Mouse (Mus musculus) heart, postnatal 0 days (tissue): Measurements from ENCODE around the gene Zzef1. TPM values are rescaled to one million over a fixed set of nuclear protein-coding genes. Genes with fewer than 3 reads are reported as not detected.

ENCODE experiments used
- ATAC-seq: fragments of 200-750 bp; cut with Nextera tagmentation; 2 replicates; pipeline ENCODE4 v1.8.0; 2017; ENCODE audit warnings: low read depth, moderate number of reproducible peaks, moderate library complexity; ENCODE audit not compliant: insufficient read depth
- DNase-seq: peaks from one replicate; pipeline ENCODE4 v3.0.0-alpha.2; 2016; ENCODE audit warnings: low spot score
- H3K27ac ChIP-seq: fragments of 300-500 bp; sonication (generic); 2 replicates; pipeline ENCODE4 v1.5.1; 2014; ENCODE audit warnings: low read depth, mild to moderate bottlenecking
- H3K27me3 ChIP-seq: fragments of 300-500 bp; sonication (generic); 2 replicates; pipeline ENCODE4 v1.6.1; 2014; ENCODE audit warnings: low read length, mixed read lengths; ENCODE audit not compliant: control insufficient read depth, insufficient read depth
- H3K36me3 ChIP-seq: fragments of 300-500 bp; sonication (generic); replicated peaks from 2 replicates; pipeline ENCODE4 v1.6.1; 2014; ENCODE audit warnings: low read length, mixed read lengths; ENCODE audit not compliant: control insufficient read depth, insufficient read depth
- H3K4me1 ChIP-seq: fragments of 300-500 bp; sonication (generic); 2 replicates; pipeline ENCODE4 v1.6.1; 2014; ENCODE audit warnings: antibody characterized with exemption; ENCODE audit not compliant: control insufficient read depth, insufficient read depth
- H3K4me2 ChIP-seq: fragments of 300-500 bp; sonication (generic); 2 replicates; pipeline ENCODE4 v1.6.1; 2014; ENCODE audit warnings: low read depth, mild to moderate bottlenecking, low read length, moderate library complexity
- H3K4me3 ChIP-seq: fragments of 300-500 bp; sonication (generic); 2 replicates; pipeline ENCODE4 v1.5.1; 2014; ENCODE audit warnings: low read depth, low read length
- H3K9ac ChIP-seq: fragments of 300-500 bp; sonication (generic); replicated peaks from 2 replicates; pipeline ENCODE4 v1.6.1; 2014; ENCODE audit warnings: low read depth, low read length, mixed read lengths
- H3K9me3 ChIP-seq: fragments of 300-500 bp; sonication (generic); replicated peaks from 2 replicates; pipeline ENCODE4 v1.6.1; 2016; ENCODE audit warnings: low read length; ENCODE audit not compliant: control insufficient read depth
- CTCF ChIP-seq: IDR thresholded peaks from 2 replicates; pipeline ENCODE4 v1.5.1; 2016; ENCODE audit warnings: antibody characterized with exemption, control low read depth, low read depth
- EP300 ChIP-seq: IDR thresholded peaks from 2 replicates; pipeline ENCODE4 v1.6.1; 2016; ENCODE audit warnings: antibody characterized with exemption, low read depth
- WGBS: fragments of 180-500 bp; shearing (Covaris S2); extraction: QIAGEN DNeasy Blood & Tissue Kit; methylation state at CpG from one replicate; pipeline ENCODE4 v1.1.7; 2014; 5-methylcytosine and 5-hydroxymethylcytosine counted together
- polyA plus RNA-seq: library from polyadenylated mRNA; unstranded; fragments of >200 nt; fragmentation: Nextera tagmentation; extraction: Ambion mirVana; gene quantifications from 2 replicates; pipeline ENCODE4 v1.2.1, GENCODE M21; 2015
- total RNA-seq: library from RNA; depleted of rRNA; stranded (reverse); fragments of >200 nt; gene quantifications from 2 replicates; pipeline ENCODE4 v1.2.3, GENCODE M21; 2014; ENCODE audit warnings: low replicate concordance

Zzef1 gene
- total and polyA plus RNA-seq, 2 experiments from 2014 or later = 5.2 to 43.2 TPM

GRCm38 (mm10) chr11:72959924-72960679 lies 164.1 kb downstream of the Zzef1 start:
- TF ChIP-seq EP300 (no peak), CTCF (peak; percentile 18; the same call in 1 of the 2 replicates)
- ATAC-seq (no peak), DNase-seq (no peak)
- H3K27ac ChIP-seq = no peak overlapping the region
- no peak overlapping the region for H3K9ac ChIP-seq
- H3K4me2 ChIP-seq = peak overlapping the region; percentile 57; the same call in 1 of the 2 replicates
- H3K4me3 ChIP-seq = no peak overlapping the region
- 22% methylated on average over 15 of the region's 15 CpGs for WGBS
- no peaks in the 10 kb centered on the region for H3K9me3 ChIP-seq
- peaks cover 26% of the 10 kb centered on the region for H3K27me3 ChIP-seq
- peaks cover 2% of the 10 kb centered on the region; the same call in 1 of the 2 replicates for H3K4me1 ChIP-seq
- no peaks in the 10 kb centered on the region for H3K36me3 ChIP-seq

GRCm38 (mm10) chr11:72960723-72961071 lies 164.7 kb downstream of the Zzef1 start:
- no peak for TF ChIP-seq EP300
- no peak for TF ChIP-seq CTCF
- Histone ChIP-seq H3K4me1 (no peaks in the 10 kb centered on the region; the same call in 1 of the 2 replicates), H3K9ac (no peak overlapping the region), H3K9me3 (no peaks in the 10 kb centered on the region), H3K4me2 (peak overlapping the region; percentile 57), H3K27ac (no peak overlapping the region), H3K4me3 (peak overlapping the region; percentile 39), H3K27me3 (peaks cover 26% of the 10 kb centered on the region), H3K36me3 (no peaks in the 10 kb centered on the region)
- ATAC-seq (no peak), DNase-seq (no peak)
- whole genome bisulfite sequencing = 8% methylated on average over 15 of the region's 15 CpGs

GRCm38 (mm10) chr11:72961072-72961980 lies 165.3 kb downstream of the Zzef1 start, which contains the start of gene Atp2a3:
Gene Atp2a3, plus strand, starts transcription at chr11:72961169.
- H3K27ac ChIP-seq = no peak within 1 kb of the TSS
- no peaks in the 10 kb centered on the region for H3K9me3 ChIP-seq
- H3K4me3 ChIP-seq = peak within 1 kb of the TSS; percentile 39
- H3K4me1 ChIP-seq = no peaks in the 10 kb centered on the region
- H3K9ac ChIP-seq = no peak within 1 kb of the TSS
- H3K4me2 ChIP-seq = peak within 1 kb of the TSS; percentile 57
- no peak for DNase-seq
- peaks cover 26% of the 10 kb centered on the region for H3K27me3 ChIP-seq
- TF ChIP-seq EP300 (no peak), CTCF (no peak)
- H3K36me3 ChIP-seq = no peaks in the 10 kb centered on the region
- ATAC-seq = peak; percentile 49
- WGBS = 5% methylated on average over 69 of the region's 70 CpGs

GRCm38 (mm10) chr11:72962378-72962777 lies 166.4 kb downstream of the Zzef1 start:
- no peak overlapping the region for H3K27ac ChIP-seq
- peaks cover 26% of the 10 kb centered on the region for H3K27me3 ChIP-seq
- no peaks in the 10 kb centered on the region for H3K9me3 ChIP-seq
- no peaks in the 10 kb centered on the region for H3K36me3 ChIP-seq
- no peak overlapping the region for H3K9ac ChIP-seq
- no peak for DNase-seq
- no peaks in the 10 kb centered on the region for H3K4me1 ChIP-seq
- 80% methylated on average over 2 of the region's 2 CpGs for WGBS
- no peak overlapping the region for H3K4me3 ChIP-seq
- peak overlapping the region; percentile 4; the same call in 1 of the 2 replicates for H3K4me2 ChIP-seq
- TF ChIP-seq EP300 (no peak), CTCF (no peak)
- no peak for ATAC-seq

- DNase-seq = no peak
- TF ChIP-seq EP300 = no peak
- no peak for TF ChIP-seq CTCF
These were observed 167.2 kb downstream of the Zzef1 start for GRCm38 (mm10) chr11:72963058-72963788.

More at GRCm38 (mm10) chr11:72963058-72963788, 167.2 kb downstream of the Zzef1 start:
- Histone ChIP-seq H3K36me3 (no peaks in the 10 kb centered on the region), H3K9ac (no peak overlapping the region), H3K4me1 (no peaks in the 10 kb centered on the region), H3K4me3 (no peak overlapping the region), H3K27me3 (peaks cover 26% of the 10 kb centered on the region), H3K4me2 (peak overlapping the region; percentile 4; the same call in 1 of the 2 replicates), H3K27ac (no peak overlapping the region), H3K9me3 (no peaks in the 10 kb centered on the region)
- 34% methylated on average over 7 of the region's 7 CpGs for WGBS
- ATAC-seq = no peak
